Mouse (Mus musculus) hindbrain, embryonic 16.5 days (tissue): ENCODE data around the gene Nek2. TPM values are rescaled to one million over a fixed set of nuclear protein-coding genes. Genes with fewer than 3 reads are reported as not detected.
A peak's percentile ranks its signal among the peaks of the same experiment; 100 is the strongest.

Experiments
- ATAC-seq: fragments of 200-750 bp; cut with Nextera tagmentation; 2 replicates; pipeline ENCODE4 v1.8.0; 2017; ENCODE audit warnings: moderate TSS enrichment, moderate library complexity
- H3K27ac ChIP-seq: fragments of 300-500 bp; sonication (generic); 2 replicates; pipeline ENCODE4 v1.5.1; 2014; ENCODE audit warnings: low read depth, mild to moderate bottlenecking, control low read depth, low read length, moderate library complexity
- H3K27me3 ChIP-seq: fragments of 300-500 bp; sonication (generic); replicated peaks from 2 replicates; pipeline ENCODE4 v1.6.1; 2014; ENCODE audit warnings: low read length; ENCODE audit not compliant: control insufficient read depth, insufficient read depth
- H3K36me3 ChIP-seq: fragments of 300-500 bp; sonication (generic); 2 replicates; pipeline ENCODE4 v1.6.1; 2014; ENCODE audit warnings: mild to moderate bottlenecking, low read length, moderate library complexity, mixed read lengths; ENCODE audit not compliant: control insufficient read depth, insufficient read depth
- H3K4me1 ChIP-seq: fragments of 300-500 bp; sonication (generic); 2 replicates; pipeline ENCODE4 v1.6.1; 2014; ENCODE audit warnings: low read depth, low read length; ENCODE audit not compliant: control insufficient read depth, insufficient read depth
- H3K4me2 ChIP-seq: fragments of 300-500 bp; sonication (generic); 2 replicates; pipeline ENCODE4 v1.6.1; 2014; ENCODE audit warnings: mild to moderate bottlenecking, low read length, control low read depth, moderate library complexity
- H3K4me3 ChIP-seq: fragments of 300-500 bp; sonication (generic); 2 replicates; pipeline ENCODE4 v1.5.1; 2014; ENCODE audit warnings: mild to moderate bottlenecking, low read length, control low read depth, moderate library complexity
- H3K9ac ChIP-seq: fragments of 300-500 bp; sonication (generic); 2 replicates; pipeline ENCODE4 v1.6.1; 2014; ENCODE audit warnings: low read depth, mild to moderate bottlenecking, control low read depth, low read length, moderate library complexity
- H3K9me3 ChIP-seq: fragments of 300-500 bp; sonication (generic); 2 replicates; pipeline ENCODE4 v1.6.1; 2014; ENCODE audit warnings: mild to moderate bottlenecking, low read length, moderate library complexity; ENCODE audit not compliant: control insufficient read depth
- WGBS: fragments of 180-500 bp; shearing (Covaris S2); extraction: QIAGEN DNeasy Blood & Tissue Kit; methylation state at CpG from one replicate; pipeline ENCODE4 v1.1.7; 2014; 5-methylcytosine and 5-hydroxymethylcytosine counted together
- polyA plus RNA-seq: library from polyadenylated mRNA; unstranded; fragments of >200 nt; fragmentation: Nextera tagmentation; extraction: Ambion mirVana; gene quantifications from 2 replicates; pipeline ENCODE4 v1.2.1, GENCODE M21; 2015

The Nek2 gene
- 7.5 and 9.4 TPM in 2 replicates for polyA plus RNA-seq

GRCm38 (mm10) chr1:191821326-191822091 is at the start of gene Nek2:
Nek2 (plus strand) TSS chr1:191821444.
- H3K9me3 ChIP-seq = no peaks in the 10 kb centered on the region
- WGBS = under 1% methylated on average over 79 of the region's 79 CpGs
- peak within 1 kb of the TSS; percentile 44; the same call in 1 of the 2 replicates for H3K27ac ChIP-seq
- no peaks in the 10 kb centered on the region for H3K27me3 ChIP-seq
- ATAC-seq = peak; percentile 96
- peak within 1 kb of the TSS; percentile 61 for H3K9ac ChIP-seq
- H3K4me3 ChIP-seq = peak within 1 kb of the TSS; percentile 84
- peak within 1 kb of the TSS; percentile 97 for H3K4me2 ChIP-seq
- H3K4me1 ChIP-seq = peaks cover 14% of the 10 kb centered on the region
- H3K36me3 ChIP-seq = no peaks in the 10 kb centered on the region

GRCm38 (mm10) chr1:191774106-191774505 is 47.1 kb upstream of the Nek2 start:
- no peak for ATAC-seq
- peaks cover 28% of the 10 kb centered on the region for H3K36me3 ChIP-seq
- H3K4me1 ChIP-seq = no peaks in the 10 kb centered on the region
- H3K27me3 ChIP-seq = no peaks in the 10 kb centered on the region
- no peak overlapping the region for H3K27ac ChIP-seq
- H3K4me3 ChIP-seq = no peak overlapping the region
- no peaks in the 10 kb centered on the region for H3K9me3 ChIP-seq
- no peak overlapping the region for H3K4me2 ChIP-seq
- H3K9ac ChIP-seq = no peak overlapping the region
- 71% methylated on average over 5 of the region's 5 CpGs for WGBS

GRCm38 (mm10) chr1:191775116-191775515 is 46.1 kb upstream of the Nek2 start:
- Histone ChIP-seq H3K9ac (no peak overlapping the region), H3K9me3 (no peaks in the 10 kb centered on the region), H3K4me1 (no peaks in the 10 kb centered on the region), H3K4me2 (no peak overlapping the region), H3K27ac (no peak overlapping the region), H3K36me3 (peaks cover 30% of the 10 kb centered on the region), H3K27me3 (no peaks in the 10 kb centered on the region), H3K4me3 (no peak overlapping the region)
- ATAC-seq = no peak
- 93% methylated on average over 8 of the region's 8 CpGs for WGBS

- Histone ChIP-seq H3K4me1 (no peaks in the 10 kb centered on the region), H3K27ac (no peak overlapping the region), H3K9ac (no peak overlapping the region), H3K36me3 (peaks cover 30% of the 10 kb centered on the region), H3K9me3 (no peaks in the 10 kb centered on the region), H3K4me2 (no peak overlapping the region), H3K4me3 (no peak overlapping the region), H3K27me3 (no peaks in the 10 kb centered on the region)
- WGBS = 84% methylated on average over 8 of the region's 8 CpGs
- no peak for ATAC-seq
These were observed 43.7 kb upstream of the Nek2 start for GRCm38 (mm10) chr1:191777521-191777920.

- Histone ChIP-seq H3K4me2 (no peak overlapping the region), H3K27me3 (no peaks in the 10 kb centered on the region), H3K9me3 (no peaks in the 10 kb centered on the region), H3K4me3 (no peak overlapping the region), H3K4me1 (no peaks in the 10 kb centered on the region; the same call in 1 of the 2 replicates), H3K36me3 (peaks cover 21% of the 10 kb centered on the region), H3K27ac (no peak overlapping the region), H3K9ac (no peak overlapping the region)
- whole genome bisulfite sequencing = 96% methylated on average over 1 of the region's 1 CpGs
- ATAC-seq = no peak
These were observed 40.8 kb upstream of the Nek2 start for GRCm38 (mm10) chr1:191780470-191780869.

- H3K9ac ChIP-seq = no peak overlapping the region
- H3K4me1 ChIP-seq = no peaks in the 10 kb centered on the region; the same call in 1 of the 2 replicates
- H3K36me3 ChIP-seq = no peaks in the 10 kb centered on the region
- WGBS = 50% methylated on average over 11 of the region's 11 CpGs
- no peak for ATAC-seq
- H3K4me3 ChIP-seq = no peak overlapping the region
- no peaks in the 10 kb centered on the region for H3K27me3 ChIP-seq
- peaks cover 4% of the 10 kb centered on the region for H3K9me3 ChIP-seq
- H3K27ac ChIP-seq = no peak overlapping the region
- H3K4me2 ChIP-seq = no peak overlapping the region
These were observed 36.1 kb upstream of the Nek2 start for GRCm38 (mm10) chr1:191785108-191785507.

GRCm38 (mm10) chr1:191786255-191786654 is 35.0 kb upstream of the Nek2 start:
- no peak for ATAC-seq
- H3K27ac ChIP-seq = no peak overlapping the region
- H3K4me3 ChIP-seq = no peak overlapping the region
- H3K4me2 ChIP-seq = no peak overlapping the region
- no peak overlapping the region for H3K9ac ChIP-seq
- H3K36me3 ChIP-seq = no peaks in the 10 kb centered on the region
- WGBS = 78% methylated on average over 6 of the region's 6 CpGs
- no peaks in the 10 kb centered on the region for H3K27me3 ChIP-seq
- no peaks in the 10 kb centered on the region; the same call in 1 of the 2 replicates for H3K4me1 ChIP-seq
- peaks cover 4% of the 10 kb centered on the region for H3K9me3 ChIP-seq

GRCm38 (mm10) chr1:191787379-191787778 is 33.9 kb upstream of the Nek2 start:
- no peaks in the 10 kb centered on the region for H3K36me3 ChIP-seq
- H3K27me3 ChIP-seq = no peaks in the 10 kb centered on the region
- WGBS = 41% methylated on average over 3 of the region's 4 CpGs
- no peaks in the 10 kb centered on the region; the same call in 1 of the 2 replicates for H3K4me1 ChIP-seq
- ATAC-seq = no peak
- no peak overlapping the region for H3K27ac ChIP-seq
- H3K4me3 ChIP-seq = no peak overlapping the region
- H3K9ac ChIP-seq = no peak overlapping the region
- no peak overlapping the region for H3K4me2 ChIP-seq
- peaks cover 4% of the 10 kb centered on the region for H3K9me3 ChIP-seq

GRCm38 (mm10) chr1:191792991-191793390 is 28.3 kb upstream of the Nek2 start:
- no peak overlapping the region for H3K4me2 ChIP-seq
- peaks cover 4% of the 10 kb centered on the region for H3K9me3 ChIP-seq
- H3K4me1 ChIP-seq = no peaks in the 10 kb centered on the region
- no peak overlapping the region for H3K9ac ChIP-seq
- ATAC-seq = no peak
- H3K27ac ChIP-seq = no peak overlapping the region
- H3K4me3 ChIP-seq = no peak overlapping the region
- H3K27me3 ChIP-seq = no peaks in the 10 kb centered on the region
- 72% methylated on average over 8 of the region's 8 CpGs for WGBS
- H3K36me3 ChIP-seq = no peaks in the 10 kb centered on the region
